Mouse (Mus musculus): Measurements from ENCODE around the gene Sh2b3.
A peak's percentile ranks its signal among the peaks of the same experiment; 100 is the strongest.

The Sh2b3 gene

DNA sequence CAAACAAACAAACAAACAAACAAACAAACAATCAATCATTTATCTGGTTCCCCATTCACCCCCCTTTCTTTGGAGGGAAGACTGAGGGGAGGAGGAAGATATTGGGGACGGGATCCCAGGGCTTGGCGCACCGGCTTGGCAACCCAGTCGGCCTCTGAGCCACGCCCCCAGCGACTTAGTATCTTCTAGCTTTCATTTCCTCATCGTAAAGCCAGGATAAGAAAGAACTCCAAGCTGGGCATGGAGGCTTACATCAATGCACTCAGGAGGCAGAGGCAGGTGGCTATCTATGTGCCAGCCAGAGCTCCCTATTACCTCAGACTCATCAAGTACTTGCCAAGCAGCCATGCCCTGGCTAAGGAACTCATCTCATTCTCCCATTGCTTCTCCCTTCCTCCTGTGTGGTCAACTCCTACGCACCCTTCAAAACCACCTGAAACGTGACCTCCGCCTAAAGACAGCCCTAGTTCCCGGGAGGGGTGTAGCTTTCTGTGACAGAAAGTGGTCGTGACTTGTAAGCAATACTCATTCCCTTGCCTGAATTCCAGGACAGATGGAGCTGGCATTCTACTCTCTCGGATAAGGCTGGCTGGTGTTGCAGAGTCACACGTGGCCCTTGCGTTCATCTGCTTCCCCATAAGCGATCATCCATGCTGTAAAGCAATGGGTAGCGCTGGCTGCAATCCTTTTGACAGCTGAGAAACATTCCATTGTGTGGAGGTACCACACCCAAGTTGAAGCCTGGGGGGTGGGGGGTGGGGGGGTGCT is 5.9 kb upstream of the Sh2b3 start:
- peak; percentile 70 for DNase-seq

DNA sequence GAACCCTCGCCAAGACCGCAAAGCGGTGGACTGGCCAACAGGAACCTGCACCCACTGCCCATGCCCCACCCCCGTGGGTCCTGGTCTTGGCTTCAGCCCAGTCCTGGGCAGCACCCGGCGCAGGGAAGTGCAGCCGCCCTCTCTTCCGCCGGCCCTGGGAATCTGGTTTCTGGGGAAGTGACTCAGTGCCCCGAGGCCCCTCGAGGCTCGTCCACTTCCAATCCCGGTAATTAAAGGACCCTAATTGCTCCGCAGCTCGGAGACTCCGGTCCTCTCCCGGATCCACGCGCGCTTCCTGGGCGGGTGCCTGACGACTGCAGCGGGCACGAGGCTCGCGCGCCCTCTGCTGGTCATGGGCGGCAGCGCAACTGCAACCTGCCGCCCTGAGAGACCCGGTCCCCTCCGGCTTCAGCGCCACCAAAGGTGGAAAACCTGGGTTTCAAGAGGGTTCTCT is 5.2 kb upstream of the Sh2b3 start:
- peak; percentile 89 for DNase-seq

GRCm38 (mm10) chr5:121841973-121842372 is 4.5 kb upstream of the Sh2b3 start:
- DNase-seq: no peak

DNA sequence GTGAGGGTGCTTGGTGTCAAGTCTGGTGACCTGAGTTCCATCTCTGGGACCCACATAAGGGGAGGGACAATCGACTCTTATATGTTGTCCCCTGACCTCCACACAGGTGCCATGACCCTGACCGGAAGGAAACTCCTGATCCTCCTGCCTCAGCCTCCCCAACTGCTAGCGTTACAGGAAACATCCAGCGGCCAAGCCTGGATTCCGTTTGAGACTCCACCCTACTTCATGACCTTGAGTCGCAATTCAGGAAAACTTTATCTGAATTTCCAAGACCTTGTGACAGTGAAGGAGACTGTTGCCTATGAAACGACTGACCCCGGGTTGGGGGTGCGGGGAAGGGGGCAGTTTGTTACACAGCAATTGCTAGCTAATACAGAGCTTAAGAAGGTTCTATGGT is 4.1 kb upstream of the Sh2b3 start:
- no peak for DNase-seq

- DNase-seq: no peak
These were observed 1.7 kb upstream of the Sh2b3 start for GRCm38 (mm10) chr5:121839128-121839473.

GRCm38 (mm10) chr5:121838341-121839127 is 1.1 kb upstream of the Sh2b3 start:
- peak; percentile 85 for DNase-seq

- DNase-seq: peak; percentile 96
These were observed 592 bp downstream of the Sh2b3 start for GRCm38 (mm10) chr5:121836692-121837415.

DNA sequence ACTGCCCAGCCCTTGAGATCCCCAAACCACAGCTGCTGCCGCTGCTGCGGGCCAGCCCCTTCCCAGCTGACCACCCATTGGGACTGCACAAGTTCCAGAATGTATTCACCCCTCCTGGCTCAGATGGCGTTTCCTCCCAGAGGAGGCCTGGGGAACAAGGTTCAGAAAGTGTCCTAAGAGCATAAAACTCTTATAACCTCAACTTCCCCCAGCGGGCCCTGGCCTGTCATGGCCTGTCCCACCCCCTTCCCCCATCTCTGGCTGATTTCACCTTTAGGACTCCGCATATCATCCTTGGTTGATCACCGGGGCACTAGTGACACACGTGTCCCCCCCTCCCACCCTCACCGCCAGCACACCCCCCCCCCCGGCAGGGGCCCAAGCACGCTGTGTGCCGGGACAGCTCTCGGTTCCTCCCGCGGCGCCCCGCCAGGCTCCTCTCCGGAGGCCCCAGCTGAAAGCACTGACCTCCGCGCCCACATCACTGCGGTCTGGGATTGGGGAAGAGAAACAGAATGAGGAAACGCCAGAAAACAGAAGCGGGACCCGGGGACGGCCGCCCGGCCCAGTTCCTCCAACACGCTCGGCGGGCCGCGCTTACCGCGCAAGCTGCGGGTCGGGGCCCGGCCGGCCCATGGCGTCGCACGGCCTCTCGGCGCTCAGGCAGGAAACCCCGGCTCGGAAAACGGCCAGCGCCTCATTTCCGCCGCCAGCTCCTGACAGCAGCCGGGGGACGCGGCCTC is 1.3 kb downstream of the Sh2b3 start:
- peak; percentile 79 for DNase-seq

GRCm38 (mm10) chr5:121834991-121835747 is 2.3 kb downstream of the Sh2b3 start:
- DNase-seq: peak; percentile 56

GRCm38 (mm10) chr5:121834241-121834606 is 3.2 kb downstream of the Sh2b3 start:
- no peak for DNase-seq

DNA sequence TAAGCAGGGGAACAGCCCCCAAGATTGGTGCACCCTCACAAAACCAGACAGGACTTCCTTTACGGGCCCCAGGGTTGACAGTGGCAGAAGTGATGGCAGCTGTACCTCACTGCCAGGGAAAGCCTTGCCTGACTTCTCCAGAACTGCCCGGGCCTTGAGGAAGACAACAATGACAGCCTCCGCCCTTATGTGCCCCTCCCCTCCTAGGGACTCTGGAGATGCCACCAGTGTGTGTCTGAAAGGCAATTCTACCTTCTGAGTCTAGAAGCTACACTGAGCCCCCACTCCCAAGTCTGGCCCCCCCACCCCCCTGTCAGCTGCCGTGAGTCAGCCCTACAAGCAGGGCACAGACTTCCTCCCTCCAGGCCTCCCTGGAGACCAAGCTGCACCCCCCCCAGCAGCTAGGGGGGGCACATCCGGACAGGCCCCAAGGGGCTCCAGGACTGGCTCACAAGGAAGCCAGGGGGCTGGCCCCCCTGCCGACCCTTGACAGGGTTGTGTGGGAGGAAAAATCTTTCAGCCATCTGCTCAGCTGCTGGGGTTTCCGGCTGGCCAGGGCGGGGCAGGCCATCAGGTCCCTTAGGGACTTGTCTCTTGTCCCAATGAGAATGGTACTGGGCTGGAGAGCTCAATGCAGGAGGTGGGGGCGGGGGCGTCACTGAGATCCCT is 3.7 kb downstream of the Sh2b3 start:
- peak; percentile 84 for DNase-seq

- no peak for DNase-seq
These were observed 4.3 kb downstream of the Sh2b3 start for GRCm38 (mm10) chr5:121833159-121833558.

GRCm38 (mm10) chr5:121832376-121833155 is 4.9 kb downstream of the Sh2b3 start:
- peak; percentile 45 for DNase-seq

- no peak for DNase-seq
These were observed 6.3 kb downstream of the Sh2b3 start for GRCm38 (mm10) chr5:121831002-121831601.

- no peak for DNase-seq
These were observed 8.7 kb downstream of the Sh2b3 start for GRCm38 (mm10) chr5:121828491-121829432.

DNA sequence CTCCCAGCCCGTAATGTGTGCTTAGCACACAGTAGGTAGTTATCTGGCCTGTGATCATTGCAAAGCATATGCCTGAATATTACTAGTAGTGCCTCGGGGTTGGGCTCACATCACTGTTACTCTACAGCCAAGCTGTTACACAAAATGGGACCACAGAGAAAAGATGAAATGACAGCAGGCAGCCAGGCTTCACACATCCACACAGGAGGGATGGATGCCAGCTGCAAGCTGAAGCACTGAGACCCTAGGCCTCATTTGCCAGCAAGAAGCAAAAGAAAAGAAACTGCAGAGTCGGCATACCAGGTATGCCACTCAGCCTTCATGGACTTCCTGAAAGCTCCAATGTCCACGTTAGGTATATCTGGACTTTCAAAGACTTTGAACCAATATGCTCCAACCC is 9.6 kb downstream of the Sh2b3 start:
- DNase-seq: no peak

GRCm38 (mm10) chr5:121825606-121826005 is 11.8 kb downstream of the Sh2b3 start:
- DNase-seq: no peak

GRCm38 (mm10) chr5:121824121-121824520 is 13.3 kb downstream of the Sh2b3 start:
- DNase-seq: peak; percentile 68

DNA sequence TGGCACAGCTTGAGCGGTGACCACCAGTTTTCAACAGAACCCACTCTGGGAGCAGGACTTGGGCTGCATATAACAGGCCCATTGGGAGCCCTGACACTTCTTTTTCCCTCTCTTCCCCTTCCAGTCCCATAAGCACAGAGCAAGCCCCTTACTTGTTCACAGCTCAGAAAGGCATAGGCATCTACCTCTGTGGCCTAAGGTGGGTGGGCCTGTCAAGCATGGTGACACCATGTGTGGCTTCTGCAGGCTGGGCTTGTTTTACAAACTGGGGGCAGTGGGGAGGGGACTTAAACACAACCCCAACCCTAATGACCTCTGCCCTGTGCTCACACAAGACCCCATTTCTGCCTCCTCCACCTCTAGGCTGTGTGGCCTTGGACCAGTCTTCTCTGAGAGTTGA is 13.8 kb downstream of the Sh2b3 start:
- DNase-seq: no peak

Data from lung, postnatal 36 days (tissue).